Mouse (Mus musculus): ENCODE results near the gene Sppl2b. TPM values are rescaled to one million over a fixed set of nuclear protein-coding genes. Genes with fewer than 3 reads are reported as not detected.
"Not testable (repeated sequence)": the region's sequence is repeated elsewhere in the genome, so short reads cannot be mapped to it uniquely, and the experiment has no call there.

The Sppl2b gene
- total RNA-seq, 2 experiments from 2014 or later: 13.6 to 17.6 TPM

DNA sequence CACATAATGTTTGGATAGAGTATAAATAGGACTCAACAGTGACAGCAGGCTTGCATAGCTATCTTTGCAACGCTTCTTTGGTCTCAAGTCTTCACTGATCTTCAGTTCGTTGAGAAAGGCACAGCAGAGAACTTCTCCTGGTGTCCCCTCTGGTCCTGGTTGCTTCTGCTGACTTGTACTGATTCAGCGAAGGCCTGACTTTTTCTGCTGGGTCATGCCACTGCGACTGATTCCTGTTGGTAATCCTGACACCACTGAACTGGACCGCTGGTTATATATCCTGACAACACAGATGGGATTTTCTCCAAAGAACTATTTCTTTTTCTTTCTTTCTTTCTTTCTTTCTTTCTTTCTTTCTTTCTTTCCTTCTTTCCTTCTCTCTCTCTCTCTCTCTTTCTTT, 32.5 kb upstream of the Sppl2b start:
- intact Hi-C loops (cut with DNase I): loop anchor here (2.0 kb wide), 1 partner anchor 54 kb away; no protein-coding TSS in a partner anchor
- DNase-seq: no peak

DNA sequence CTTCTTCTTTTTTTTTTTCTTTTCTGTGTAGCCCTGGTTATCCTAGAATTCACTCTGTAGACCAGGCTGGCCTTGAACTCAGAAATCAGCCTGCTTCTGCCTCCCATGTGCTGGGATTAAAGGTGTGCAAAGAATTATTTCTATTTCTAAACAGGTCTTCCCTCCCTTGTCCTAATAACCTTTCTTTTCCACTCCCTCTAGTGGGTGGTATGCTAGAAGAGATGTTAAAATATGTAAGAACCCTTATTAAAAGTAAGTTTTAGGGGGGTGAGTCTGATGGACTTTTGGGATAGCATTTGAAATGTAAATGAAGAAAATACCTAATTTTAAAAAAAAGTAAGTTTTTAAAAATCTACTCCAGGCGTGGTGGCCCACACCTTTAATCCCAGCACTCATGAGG, 31.8 kb upstream of the Sppl2b start:
- intact Hi-C loops (cut with DNase I): loop anchor here (2.0 kb wide), 1 partner anchor 53 kb away; no protein-coding TSS in a partner anchor
- DNase-seq: no peak

DNA sequence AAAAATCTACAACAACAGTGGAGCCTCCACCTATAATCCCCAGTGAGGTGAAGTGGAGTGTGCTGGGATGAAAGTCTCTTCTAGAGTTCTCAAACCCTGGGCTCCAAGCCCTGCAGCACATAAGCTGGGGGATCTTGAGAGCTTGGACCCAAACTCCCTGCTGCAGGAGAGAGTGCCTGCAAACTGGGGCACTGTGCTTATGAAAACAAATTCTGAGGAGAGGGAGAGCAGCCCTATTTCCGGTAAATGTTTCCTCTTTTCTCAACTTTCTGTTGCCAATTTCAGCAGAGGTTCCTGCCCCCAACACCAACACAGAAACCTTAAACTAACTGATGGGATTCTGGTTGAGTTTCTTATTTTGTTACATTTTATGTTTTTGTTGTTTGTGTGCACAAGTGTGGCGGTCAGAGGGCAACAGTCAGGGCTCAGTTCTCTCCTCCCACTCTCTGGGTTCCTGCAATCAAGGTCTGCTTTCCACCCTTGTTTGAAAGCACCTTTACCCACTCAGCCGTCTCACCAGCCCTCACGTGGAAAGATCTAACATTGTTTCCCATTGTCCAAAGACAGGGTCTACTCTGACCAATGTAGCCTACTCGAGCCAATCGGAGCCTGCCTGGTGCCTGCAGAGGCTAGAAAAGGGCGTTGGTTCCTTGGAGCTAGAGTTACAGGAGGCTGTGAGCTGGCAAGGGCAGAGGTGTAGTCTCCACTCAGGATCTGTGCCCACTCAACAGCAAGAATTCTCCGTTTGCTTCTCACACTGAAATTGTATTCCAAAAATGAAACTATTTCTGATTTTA, 31.0 kb upstream of the Sppl2b start:
- DNase-seq: no peak
- intact Hi-C loops (cut with DNase I): loop anchor here (2.0 kb wide), 1 partner anchor 53 kb away; no protein-coding TSS in a partner anchor

DNA sequence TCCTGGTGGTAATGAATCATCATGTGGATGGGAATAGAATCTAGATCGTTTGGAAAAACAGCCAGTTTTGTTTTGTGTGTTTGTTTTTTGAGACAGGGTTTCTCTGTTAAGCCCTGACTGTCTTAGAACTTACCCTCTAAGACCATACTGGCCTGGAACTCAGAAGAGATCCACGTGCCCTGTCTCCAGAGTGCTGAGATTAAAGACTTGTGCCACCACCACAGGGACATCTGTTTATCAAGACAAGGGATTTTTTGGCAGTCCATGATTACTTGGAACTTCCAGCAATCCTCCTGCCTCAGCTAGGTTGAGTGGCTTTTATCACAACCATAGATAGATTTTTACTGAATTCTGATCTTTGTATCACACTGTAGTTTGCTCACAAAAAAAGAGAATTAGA, 30.2 kb upstream of the Sppl2b start:
- DNase-seq: no peak
- intact Hi-C loops (cut with DNase I): no loop called here

DNA sequence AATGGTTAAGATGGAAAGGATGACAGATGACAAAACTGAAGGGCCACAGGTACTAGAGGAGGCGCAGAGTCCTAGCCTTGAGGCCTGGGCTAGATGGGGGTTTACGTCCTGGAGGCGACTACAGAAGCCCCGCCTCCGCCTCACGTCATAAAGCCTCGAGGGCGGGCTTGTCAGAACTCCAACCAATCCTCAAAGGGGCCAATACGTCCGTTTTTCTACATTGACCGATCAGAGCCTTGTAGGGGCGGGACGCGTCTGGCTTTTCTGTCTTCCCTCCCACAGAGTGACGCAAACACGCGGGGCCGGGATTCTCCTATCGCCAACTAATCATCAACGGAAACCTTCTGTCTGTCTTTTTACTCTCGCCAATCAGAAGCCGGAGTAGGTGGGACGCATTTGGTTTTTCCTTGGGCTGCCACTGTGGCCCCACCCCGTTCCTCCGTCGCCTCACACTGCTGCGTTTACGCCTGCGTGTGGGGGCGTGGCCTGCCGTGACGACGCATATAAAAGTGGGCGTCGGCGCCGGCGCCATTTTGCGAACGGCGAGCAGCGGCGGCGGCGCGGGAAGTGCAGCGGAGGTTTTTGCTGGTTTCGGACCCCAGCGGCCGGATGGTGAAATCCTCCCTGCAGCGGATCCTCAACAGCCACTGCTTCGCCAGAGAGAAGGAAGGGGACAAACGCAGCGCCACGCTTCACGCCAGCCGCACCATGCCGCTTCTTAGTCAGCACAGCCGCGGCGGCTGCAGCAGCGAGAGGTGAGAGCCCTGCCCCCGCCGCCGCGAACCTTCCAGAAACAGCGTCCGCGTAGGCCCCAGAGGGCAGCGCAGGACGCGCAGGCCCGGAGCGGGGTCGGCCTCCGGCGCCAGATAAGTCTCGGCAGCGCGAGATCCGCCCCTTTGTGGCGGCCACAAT, 28.7 kb upstream of the Sppl2b start, which contains the start of gene Oaz1:
Gene Oaz1 (plus strand): TSS at position 506 of the 912 bp plus-strand sequence.
- peak; percentile 97 to 99 for DNase-seq
- intact Hi-C loops (cut with DNase I): no loop called here

DNA sequence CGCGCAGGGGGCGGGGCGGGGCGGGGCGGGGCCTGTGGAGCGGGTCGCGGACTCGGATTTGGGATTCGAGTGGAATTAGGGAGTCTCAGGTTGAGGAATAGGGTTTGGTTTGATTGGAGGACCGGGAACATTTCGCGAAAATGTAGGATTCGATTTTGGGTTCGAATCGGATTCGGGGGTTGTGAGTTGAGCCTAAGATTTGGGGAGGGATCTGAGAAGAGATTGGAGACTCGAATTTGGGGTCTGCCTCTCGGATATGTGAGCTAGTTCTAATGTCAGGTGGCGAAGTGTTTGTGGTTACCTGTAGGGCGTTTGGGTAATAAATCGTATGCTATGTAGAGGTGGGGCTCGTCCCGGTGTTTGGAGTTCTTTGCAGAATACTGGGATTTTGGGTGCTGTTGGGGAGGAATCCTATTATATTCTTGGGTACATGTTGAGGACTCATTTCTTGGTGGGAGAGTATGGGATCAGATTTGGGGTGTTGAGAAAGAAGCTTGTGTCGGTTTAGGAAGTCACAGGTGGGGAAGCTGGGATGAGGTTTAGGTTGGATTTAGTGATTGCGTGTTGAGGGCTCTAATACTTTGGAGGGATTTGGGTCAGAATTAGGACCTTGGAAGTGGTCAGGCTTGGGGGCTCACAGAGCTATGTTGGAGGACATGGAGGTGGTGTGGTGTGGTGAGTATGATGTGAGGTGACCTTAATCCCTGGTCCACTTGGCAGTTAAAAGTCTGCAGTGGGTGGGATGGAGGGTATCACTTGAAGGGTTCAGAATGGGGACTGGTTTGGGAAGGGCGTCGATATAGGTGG, 27.8 kb upstream of the Sppl2b start:
- intact Hi-C loops (cut with DNase I): no loop called here
- DNase-seq: no peak

DNA sequence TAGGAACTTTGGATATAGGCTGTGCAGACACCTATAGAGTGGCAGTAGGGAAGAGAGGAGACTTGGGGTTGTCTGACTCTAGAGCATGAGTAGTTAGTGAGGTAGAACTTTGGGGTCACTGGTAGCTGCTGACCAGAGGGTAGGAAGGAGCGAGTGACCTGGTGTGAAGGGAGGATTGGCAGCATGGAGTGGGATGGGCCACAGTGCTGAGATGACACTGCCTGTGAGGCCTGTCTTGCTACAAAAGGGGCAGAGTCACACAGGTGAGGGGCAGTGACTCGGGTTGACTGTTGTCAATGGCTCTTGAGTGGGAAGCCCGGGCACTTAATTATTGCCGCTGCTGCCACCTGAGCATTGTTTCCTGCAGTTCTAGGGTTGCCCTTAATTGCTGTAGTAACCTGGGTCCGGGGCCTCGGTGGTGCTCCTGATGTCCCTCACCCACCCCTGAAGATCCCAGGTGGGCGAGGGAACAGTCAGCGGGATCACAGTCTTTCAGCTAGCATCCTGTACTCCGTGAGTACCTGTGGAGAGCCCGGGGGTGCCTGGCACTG, 27.1 kb upstream of the Sppl2b start:
- DNase-seq: no peak
- intact Hi-C loops (cut with DNase I): no loop called here

DNA sequence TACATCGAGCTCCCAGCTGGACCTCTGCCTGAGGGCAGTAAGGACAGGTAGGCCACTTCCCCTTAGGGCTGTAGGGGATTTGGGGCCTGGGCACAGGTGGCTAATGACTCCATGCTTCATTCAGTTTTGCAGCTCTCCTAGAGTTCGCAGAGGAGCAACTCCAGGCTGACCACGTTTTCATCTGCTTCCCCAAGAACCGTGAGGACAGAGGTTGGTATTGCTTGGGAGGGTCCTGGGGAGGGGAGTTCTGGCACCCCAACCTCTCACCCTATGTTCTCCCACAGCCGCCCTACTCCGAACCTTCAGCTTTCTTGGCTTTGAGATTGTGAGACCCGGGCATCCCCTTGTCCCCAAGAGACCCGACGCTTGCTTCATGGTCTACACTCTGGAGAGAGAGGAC, 26.5 kb upstream of the Sppl2b start:
- DNase-seq; intact Hi-C loops (cut with DNase I): not testable (repeated sequence)

DNA sequence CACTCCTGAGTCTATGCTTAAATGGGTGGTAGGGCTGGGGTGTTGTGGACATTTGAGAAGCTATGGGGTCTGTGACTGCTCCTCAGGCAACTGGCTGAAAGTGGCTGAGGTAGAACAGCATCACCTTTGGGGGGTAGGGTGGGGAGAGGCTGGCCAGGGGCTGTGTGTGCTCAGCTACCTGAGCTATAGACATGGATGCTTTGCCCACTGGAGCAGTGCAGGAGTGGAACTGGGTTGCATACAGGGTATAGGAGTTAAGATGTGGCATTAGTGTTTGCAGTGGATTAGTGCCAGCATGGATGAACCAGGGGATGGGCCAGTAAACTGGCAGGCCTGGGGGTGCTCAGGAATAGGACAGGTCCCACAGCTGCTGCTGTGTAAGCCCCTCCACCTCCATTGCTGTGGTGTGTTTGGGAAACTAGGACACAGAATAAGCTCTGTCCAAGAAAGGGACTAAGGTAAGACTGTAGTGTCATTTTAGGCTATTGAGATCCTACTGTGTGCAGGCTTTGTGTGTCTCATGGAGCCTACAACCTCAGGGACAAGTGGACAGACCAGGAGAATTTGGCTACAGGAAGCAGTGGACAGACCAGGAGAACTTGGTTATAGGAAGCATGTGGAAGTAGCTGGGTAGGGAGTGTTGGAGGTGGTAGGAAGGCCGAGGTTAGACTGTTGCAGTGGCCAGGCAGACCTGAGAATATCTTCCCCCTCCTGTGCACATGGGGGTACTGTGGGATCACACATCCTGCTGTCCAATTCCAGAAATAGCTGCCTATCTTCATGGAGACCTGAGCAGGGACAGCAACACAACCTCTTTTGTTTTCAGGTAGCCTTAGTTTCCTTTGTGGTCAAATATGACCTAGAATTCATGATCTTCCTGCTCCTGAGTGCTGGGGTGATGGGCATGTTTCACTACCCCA, 25.5 kb upstream of the Sppl2b start:
- intact Hi-C loops (cut with DNase I): no loop called here
- no peak for DNase-seq

DNA sequence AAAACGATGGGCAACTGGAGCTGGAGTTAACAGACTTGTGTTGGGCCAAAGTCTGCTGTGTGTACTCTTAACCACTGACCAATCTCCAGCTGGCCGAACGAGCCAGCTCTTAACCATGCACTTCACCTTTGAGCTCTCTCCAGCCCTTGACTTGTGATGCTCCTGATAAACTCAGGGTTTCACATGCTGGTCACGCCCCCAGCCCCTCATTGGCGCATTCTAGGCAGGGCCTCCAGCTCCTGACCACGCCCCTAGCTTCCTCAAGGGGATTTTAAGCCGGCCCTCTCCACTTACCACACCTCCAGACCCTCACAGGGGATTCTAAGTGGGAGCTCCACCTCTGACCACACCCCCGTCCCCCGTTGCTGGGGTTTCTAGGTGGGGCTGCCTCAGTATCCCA, 23.9 kb upstream of the Sppl2b start:
- intact Hi-C loops (cut with DNase I): no loop called here
- DNase-seq: peak in 1 of 2 experiments; percentile 45

DNA sequence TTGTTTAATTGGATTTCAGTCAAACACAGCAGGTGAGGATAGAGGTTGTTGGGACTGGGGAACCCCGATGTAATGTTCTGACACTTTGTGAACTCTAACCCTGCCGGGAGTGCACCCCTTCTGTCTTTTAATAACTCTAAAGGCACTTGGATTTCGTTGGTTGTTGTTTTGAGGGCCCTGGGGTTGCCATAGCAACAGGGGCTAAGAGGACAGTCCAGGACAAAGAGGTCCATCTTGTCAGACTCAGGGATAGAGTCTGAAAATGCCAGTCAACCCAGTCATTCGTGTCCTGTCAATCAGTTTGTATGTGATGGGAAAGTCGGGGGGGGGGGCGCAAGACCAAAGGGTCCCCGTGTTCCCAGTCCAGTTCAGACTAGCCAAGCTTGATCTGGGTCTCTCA, 22.3 kb upstream of the Sppl2b start:
- intact Hi-C loops (cut with DNase I): no loop called here
- no peak for DNase-seq

DNA sequence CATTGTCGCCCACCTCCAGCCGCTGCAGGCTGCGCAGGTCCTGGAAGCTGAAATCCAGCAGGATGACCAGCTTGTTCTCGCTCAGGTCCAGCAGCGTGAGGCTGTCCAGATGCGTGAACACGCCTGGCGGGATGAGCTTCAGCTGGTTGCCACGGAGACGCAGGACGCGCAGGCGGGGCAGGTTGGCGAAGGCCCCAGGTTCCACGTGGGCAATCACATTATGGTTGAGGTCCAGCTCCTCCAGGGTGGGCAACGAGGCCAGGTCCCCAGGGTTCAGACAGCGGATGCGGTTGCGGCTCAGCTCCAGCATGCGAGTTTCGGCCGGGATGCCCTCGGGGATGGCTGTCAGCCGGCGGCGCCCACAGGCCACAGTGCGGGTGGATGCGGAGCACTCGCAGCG, 19.5 kb upstream of the Sppl2b start:
- intact Hi-C loops (cut with DNase I): no loop called here

DNA sequence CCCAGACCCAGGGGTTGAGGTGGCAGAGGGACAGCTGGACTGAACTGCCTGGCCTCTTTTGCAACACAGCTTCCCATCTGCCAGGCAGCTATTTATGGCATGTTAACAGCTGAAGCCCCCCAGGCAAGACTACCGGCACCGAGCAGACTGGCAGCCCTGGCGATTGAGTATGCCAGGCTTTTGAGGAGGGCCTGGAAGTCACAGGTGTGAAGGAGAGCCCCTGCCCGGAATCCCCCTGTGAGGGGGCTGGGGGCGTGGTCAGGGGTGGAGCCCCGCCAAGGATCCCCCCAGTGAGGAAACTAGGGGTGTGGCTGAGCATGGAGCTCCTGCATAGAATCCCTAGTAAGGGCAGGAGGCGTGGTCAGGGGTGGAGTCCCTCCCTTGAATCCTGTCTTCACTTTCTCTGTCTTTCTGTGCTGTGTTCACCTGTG, 18.1 kb upstream of the Sppl2b start:
- intact Hi-C loops (cut with DNase I): no loop called here
- no peak for DNase-seq

More for the DNA sequence above, 19.5 kb upstream of the Sppl2b start:
- no peak for DNase-seq

DNA sequence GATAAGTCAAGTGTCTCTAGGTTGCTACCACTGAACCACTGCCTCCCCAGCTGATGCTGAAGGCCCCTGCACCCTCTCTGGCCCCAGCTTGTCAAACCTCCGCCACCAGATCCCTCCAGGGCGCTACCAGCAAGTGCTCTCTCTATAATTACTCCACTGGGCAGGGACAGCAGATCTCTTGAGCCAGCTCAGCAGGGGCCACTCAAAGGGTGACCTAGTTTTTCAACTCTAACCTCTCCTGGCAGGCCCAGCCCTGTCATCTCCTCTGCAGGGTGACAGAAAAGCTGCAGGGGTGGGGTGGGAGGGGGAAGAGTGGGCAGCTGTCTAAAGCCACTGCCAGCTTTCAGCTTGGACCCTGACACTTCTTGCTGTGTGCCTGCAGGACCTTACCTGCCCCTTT, 17.2 kb upstream of the Sppl2b start:
- intact Hi-C loops (cut with DNase I): no loop called here
- DNase-seq: no peak

DNA sequence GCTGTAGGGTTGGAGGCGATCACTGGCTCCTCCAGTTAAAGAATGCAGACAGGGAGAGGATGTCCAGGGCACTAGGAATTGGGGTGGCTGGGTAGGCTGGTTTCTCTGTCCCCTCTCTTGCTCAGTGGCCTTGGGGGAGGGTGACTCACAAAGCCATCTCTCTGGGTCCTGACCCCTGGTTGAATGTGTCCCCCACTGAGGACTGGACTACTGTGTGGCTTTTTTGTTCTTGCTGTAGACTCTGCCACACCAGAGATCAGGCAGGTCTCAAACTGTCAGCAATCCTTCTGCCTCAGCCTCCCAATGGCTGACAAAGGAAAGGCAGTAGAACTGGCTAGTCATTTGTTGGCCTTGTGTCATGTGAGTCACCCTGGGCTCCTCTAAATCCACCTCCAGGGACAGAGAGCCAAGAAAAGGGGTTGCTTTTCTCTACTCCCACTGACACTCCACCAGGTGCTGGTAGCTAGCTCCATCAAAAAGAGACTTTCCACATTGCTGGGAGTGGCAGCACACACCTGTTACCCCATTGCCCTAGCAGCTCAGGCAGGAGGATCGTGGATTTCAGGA, 16.6 kb upstream of the Sppl2b start:
- DNase-seq: no peak
- intact Hi-C loops (cut with DNase I): no loop called here

DNA sequence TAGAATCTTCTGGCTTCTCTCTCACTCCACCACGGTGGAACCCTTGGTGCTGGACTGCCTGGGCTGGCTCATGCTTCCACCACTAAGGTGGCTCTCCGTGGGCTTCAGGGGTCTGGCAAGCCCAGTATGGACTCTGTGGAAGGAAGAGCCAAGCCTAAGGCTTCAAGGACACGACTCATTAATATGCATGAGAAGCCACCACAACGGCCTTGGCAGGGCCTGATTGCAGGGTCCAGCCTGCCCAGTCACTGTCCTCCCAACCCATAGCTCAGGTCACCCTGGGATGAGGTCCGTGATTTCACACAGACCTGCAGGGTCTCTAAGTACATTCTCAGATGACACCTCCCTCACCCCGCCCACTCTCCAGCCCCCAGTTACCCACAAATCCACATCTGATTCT, 15.2 kb upstream of the Sppl2b start:
- DNase-seq: no peak
- intact Hi-C loops (cut with DNase I): no loop called here

DNA sequence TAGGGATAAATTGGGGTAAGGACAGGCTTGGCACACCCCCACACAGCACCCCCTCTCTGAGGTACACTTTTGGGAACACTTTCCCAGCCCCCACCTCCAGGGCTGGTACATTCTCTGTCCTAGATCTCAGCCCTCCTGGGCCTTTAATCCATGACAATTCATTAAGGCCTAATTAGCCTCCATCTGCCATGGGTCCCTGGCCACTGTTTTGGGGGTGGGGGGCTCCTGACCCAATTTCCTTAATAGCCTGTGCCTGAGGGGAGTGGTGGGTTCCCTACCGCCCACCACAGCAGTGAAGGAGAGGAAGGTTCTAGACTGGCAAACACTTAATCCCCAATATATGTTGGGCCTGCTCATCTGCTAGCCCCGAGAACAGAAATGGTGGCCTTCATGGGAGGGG, 13.4 kb upstream of the Sppl2b start:
- intact Hi-C loops (cut with DNase I): no loop called here
- no peak for DNase-seq

DNA sequence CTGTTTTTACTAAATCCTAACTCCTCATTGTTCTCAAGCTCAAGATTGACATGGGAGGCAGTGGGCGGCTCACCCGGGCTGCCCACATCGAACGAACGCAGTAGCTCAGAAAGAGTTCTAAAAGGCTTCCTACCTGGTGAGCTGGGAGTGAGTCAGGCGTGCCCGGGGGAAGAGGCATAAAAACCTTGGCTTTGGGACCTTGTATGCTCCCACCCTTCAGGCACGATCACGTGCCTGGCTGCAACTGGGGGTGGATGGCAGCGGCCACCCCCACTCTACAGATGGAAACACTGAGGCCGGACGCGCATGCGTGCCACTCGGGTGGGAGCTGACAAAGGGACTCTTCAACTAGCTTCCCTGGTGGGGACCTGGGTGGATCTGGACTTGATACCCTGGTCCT, 12.7 kb upstream of the Sppl2b start:
- intact Hi-C loops (cut with DNase I): no loop called here
- no peak for DNase-seq
